Mouse (Mus musculus): ENCODE measurements at regions not wholly inside any gene's neighbourhood (a gene's known extent, or its start where the extent isn't known, plus 50 kb on each side); places are given as distances from the start of the nearest gene placed in this dataset.
A peak's percentile ranks its signal among the peaks of the same experiment; 100 is the strongest.

- TF ChIP-seq EP300 (IDR thresholded peaks at IDR 0.05; ENCODE audit: low read depth) (no peak), CTCF (IDR thresholded peaks at IDR 0.05; ENCODE audit: low read depth) (peak; percentile 21; the same call in 1 of the 2 replicates)
- Histone ChIP-seq H3K27ac (no peak overlapping the region), H3K9ac (replicated peaks) (no peak overlapping the region), H3K36me3 (replicated peaks; ENCODE audit: control insufficient read depth, insufficient read depth, low read depth) (no peaks in the 10 kb centered on the region), H3K4me1 (replicated peaks; ENCODE audit: control insufficient read depth in 2 of 2, insufficient read depth in 2 of 2, low read length in 1 of 2) (no peaks in the 10 kb centered on the region), H3K27me3 (ENCODE audit: control insufficient read depth, insufficient read depth, low read length) (no peaks in the 10 kb centered on the region), H3K4me2 (ENCODE audit: low read depth) (no peak overlapping the region), H3K4me3 (ENCODE audit: insufficient read depth in 1 of 2, low read depth in 2 of 2, low read length in 2 of 2) (no peak overlapping the region), H3K9me3 (ENCODE audit: control insufficient read depth, low read length) (no peaks in the 10 kb centered on the region)
- WGBS (ENCODE audit: insufficient replicate concordance): 34% methylated on average over 2 of the region's 2 CpGs
- ATAC-seq (ENCODE audit: insufficient read depth) (no peak), DNase-seq (ENCODE audit: low read depth in 3 of 3, low spot score in 3 of 3) (no peak)
Observed at GRCm38 (mm10) chr9:90408789-90409188, 138.2 kb upstream of the Tbc1d2b start.

- Histone ChIP-seq H3K27ac (no peak overlapping the region), H3K27me3 (ENCODE audit: control insufficient read depth, insufficient read depth, low read length) (no peaks in the 10 kb centered on the region)
- no peak for DNase-seq (ENCODE audit: low read depth in 3 of 3, low spot score in 3 of 3)
Observed at GRCm38 (mm10) chr9:90407573-90407972, 137.0 kb upstream of the Tbc1d2b start.

GRCm38 (mm10) chr9:90388401-90388800 lies 117.8 kb upstream of the Tbc1d2b start:
- no peaks in the 10 kb centered on the region for H3K9me3 ChIP-seq (ENCODE audit: control insufficient read depth, low read length)
- no peak overlapping the region for H3K4me3 ChIP-seq (ENCODE audit: insufficient read depth in 1 of 2, low read depth in 2 of 2, low read length in 2 of 2)
- no peak overlapping the region for H3K9ac ChIP-seq (replicated peaks)
- 42% methylated on average over 2 of the region's 2 CpGs for WGBS (ENCODE audit: insufficient replicate concordance)
- no peaks in the 10 kb centered on the region for H3K36me3 ChIP-seq (replicated peaks; ENCODE audit: control insufficient read depth, insufficient read depth, low read depth)
- H3K27ac ChIP-seq: no peak overlapping the region
- H3K27me3 ChIP-seq (ENCODE audit: control insufficient read depth, insufficient read depth, low read length): no peaks in the 10 kb centered on the region
- TF ChIP-seq EP300 (IDR thresholded peaks at IDR 0.05; ENCODE audit: low read depth): no peak
- TF ChIP-seq CTCF (IDR thresholded peaks at IDR 0.05; ENCODE audit: low read depth): no peak
- no peak for ATAC-seq (ENCODE audit: insufficient read depth)
- DNase-seq (ENCODE audit: low read depth in 3 of 3, low spot score in 3 of 3): no peak
- H3K4me1 ChIP-seq (replicated peaks; ENCODE audit: control insufficient read depth in 2 of 2, insufficient read depth in 2 of 2, low read length in 1 of 2): no peaks in the 10 kb centered on the region
- H3K4me2 ChIP-seq (ENCODE audit: low read depth): no peak overlapping the region

More at GRCm38 (mm10) chr9:90407573-90407972, 137.0 kb upstream of the Tbc1d2b start:
- no peak overlapping the region for H3K4me3 ChIP-seq (ENCODE audit: insufficient read depth in 1 of 2, low read depth in 2 of 2, low read length in 2 of 2)
- no peaks in the 10 kb centered on the region for H3K4me1 ChIP-seq (replicated peaks; ENCODE audit: control insufficient read depth in 2 of 2, insufficient read depth in 2 of 2, low read length in 1 of 2)
- no peak overlapping the region for H3K9ac ChIP-seq (replicated peaks)
- no peak for ATAC-seq (ENCODE audit: insufficient read depth)
- no peaks in the 10 kb centered on the region for H3K9me3 ChIP-seq (ENCODE audit: control insufficient read depth, low read length)
- no peak for TF ChIP-seq CTCF (IDR thresholded peaks at IDR 0.05; ENCODE audit: low read depth)
- no peak for TF ChIP-seq EP300 (IDR thresholded peaks at IDR 0.05; ENCODE audit: low read depth)
- H3K36me3 ChIP-seq (replicated peaks; ENCODE audit: control insufficient read depth, insufficient read depth, low read depth): no peaks in the 10 kb centered on the region
- 44% methylated on average over 1 of the region's 1 CpGs for WGBS (ENCODE audit: insufficient replicate concordance)
- no peak overlapping the region for H3K4me2 ChIP-seq (ENCODE audit: low read depth)

GRCm38 (mm10) chr9:90385047-90385446 lies 114.4 kb upstream of the Tbc1d2b start:
- Histone ChIP-seq H3K27ac (no peak overlapping the region), H3K4me1 (replicated peaks; ENCODE audit: control insufficient read depth in 2 of 2, insufficient read depth in 2 of 2, low read length in 1 of 2) (no peaks in the 10 kb centered on the region), H3K36me3 (replicated peaks; ENCODE audit: control insufficient read depth, insufficient read depth, low read depth) (no peaks in the 10 kb centered on the region), H3K27me3 (ENCODE audit: control insufficient read depth, insufficient read depth, low read length) (no peaks in the 10 kb centered on the region), H3K4me3 (ENCODE audit: insufficient read depth in 1 of 2, low read depth in 2 of 2, low read length in 2 of 2) (no peak overlapping the region), H3K4me2 (ENCODE audit: low read depth) (no peak overlapping the region), H3K9me3 (ENCODE audit: control insufficient read depth, low read length) (no peaks in the 10 kb centered on the region), H3K9ac (replicated peaks) (no peak overlapping the region)
- ATAC-seq (ENCODE audit: insufficient read depth) (no peak), DNase-seq (ENCODE audit: low read depth in 3 of 3, low spot score in 3 of 3) (no peak)
- TF ChIP-seq CTCF (IDR thresholded peaks at IDR 0.05; ENCODE audit: low read depth): no peak
- no peak for TF ChIP-seq EP300 (IDR thresholded peaks at IDR 0.05; ENCODE audit: low read depth)

GRCm38 (mm10) chr9:90380099-90380498 lies 109.5 kb upstream of the Tbc1d2b start:
- Histone ChIP-seq H3K4me2 (ENCODE audit: low read depth) (no peak overlapping the region), H3K4me1 (replicated peaks; ENCODE audit: control insufficient read depth in 2 of 2, insufficient read depth in 2 of 2, low read length in 1 of 2) (no peaks in the 10 kb centered on the region), H3K27ac (no peak overlapping the region), H3K9ac (replicated peaks) (no peak overlapping the region), H3K9me3 (ENCODE audit: control insufficient read depth, low read length) (no peaks in the 10 kb centered on the region), H3K4me3 (ENCODE audit: insufficient read depth in 1 of 2, low read depth in 2 of 2, low read length in 2 of 2) (no peak overlapping the region), H3K27me3 (ENCODE audit: control insufficient read depth, insufficient read depth, low read length) (no peaks in the 10 kb centered on the region), H3K36me3 (replicated peaks; ENCODE audit: control insufficient read depth, insufficient read depth, low read depth) (no peaks in the 10 kb centered on the region)
- ATAC-seq (ENCODE audit: insufficient read depth): no peak
- DNase-seq (ENCODE audit: low read depth in 3 of 3, low spot score in 3 of 3): no peak
- no peak for TF ChIP-seq CTCF (IDR thresholded peaks at IDR 0.05; ENCODE audit: low read depth)
- TF ChIP-seq EP300 (IDR thresholded peaks at IDR 0.05; ENCODE audit: low read depth): no peak
